In genomic region chr3:83222125-83222524, GRCm38 (mm10) we compare ENCODE assay signal across 9 mouse cellular contexts.
DNase-seq lines count a peak whose midpoint lies in the region; ATAC-seq and TF ChIP-seq lines count a peak whose summit lies in the region.
"Had no signal": no experiment of that assay in that cellular context is flagged by ENCODE, and none has a peak within 500 bp of the region (broad histone marks: within the 10 kb centered on the region; RNA-seq: fewer than 3 reads in every experiment).

No protein-coding gene starts in this region.

- TF ChIP-seq POLR2A in kidney, adult 2 months (IDR thresholded peaks at IDR 0.05; ENCODE audit: low read depth, low read length): no peak

- H3K9me3 ChIP-seq in kidney, embryonic 15.5 days (replicated peaks): no peaks in the 10 kb centered on the region
- H3K9me3 ChIP-seq: hindbrain, embryonic 15.5 days had no signal

- no peaks in the 10 kb centered on the region for H3K27me3 ChIP-seq in kidney, adult 2 months (replicated peaks; ENCODE audit: control insufficient read depth, insufficient read depth, low read length)
- no peaks in the 10 kb centered on the region for H3K27me3 ChIP-seq in kidney, embryonic 15.5 days
- H3K27me3 ChIP-seq: hindbrain, embryonic 15.5 days had no signal

- H3K4me2 ChIP-seq in kidney, embryonic 15.5 days: no peak overlapping the region
- H3K4me2 ChIP-seq: hindbrain, embryonic 15.5 days had no signal

- DNase-seq in kidney, adult 2 months: peak; percentile 18
- peak; percentile 25 for DNase-seq in embryo, embryonic 11 days
- peak; percentile 45 to 64 for DNase-seq in layer of hippocampus, postnatal 14 days (ENCODE audit: low spot score in 2 of 2)
- DNase-seq in right cerebral cortex, postnatal 14 days: peak; percentile 38
- no peak for DNase-seq in testis, postnatal 14 days (ENCODE audit: low spot score)
- no peak for DNase-seq in cerebellum, adult 18-20 months
- no peak for DNase-seq in cerebellum, postnatal 14 days

- H3K9ac ChIP-seq in kidney, embryonic 15.5 days: no peak overlapping the region
- H3K9ac ChIP-seq: hindbrain, embryonic 15.5 days had no signal

- no peaks in the 10 kb centered on the region for H3K36me3 ChIP-seq in kidney, adult 2 months (ENCODE audit: control insufficient read depth, insufficient read depth, low read length)
- no peaks in the 10 kb centered on the region for H3K36me3 ChIP-seq in kidney, embryonic 15.5 days
- H3K36me3 ChIP-seq: hindbrain, embryonic 15.5 days had no signal

- TF ChIP-seq CTCF in kidney, adult 2 months (conservative IDR thresholded peaks at IDR 0.05; ENCODE audit: insufficient read depth, insufficient read length, low read depth, low read length): 0 out of 2 replicates have a peak, but pooled peaks have one; percentile 7

- H3K4me3 ChIP-seq in kidney, adult 2 months (ENCODE audit: insufficient read depth, low read depth, low read length): no peak overlapping the region
- no peak overlapping the region for H3K4me3 ChIP-seq in kidney, embryonic 15.5 days (replicated peaks)
- H3K4me3 ChIP-seq: hindbrain, embryonic 15.5 days had no signal

- no peaks in the 10 kb centered on the region for H3K4me1 ChIP-seq in kidney, adult 2 months (ENCODE audit: control insufficient read depth, insufficient read depth, low read length)
- peaks cover 5% of the 10 kb centered on the region; the same call in 1 of the 2 replicates for H3K4me1 ChIP-seq in kidney, embryonic 15.5 days
- H3K4me1 ChIP-seq: hindbrain, embryonic 15.5 days had no signal

- no peak overlapping the region for H3K27ac ChIP-seq in kidney, adult 2 months (ENCODE audit: insufficient read depth, low read depth, low read length)
- no peak overlapping the region for H3K27ac ChIP-seq in kidney, embryonic 15.5 days
- H3K27ac ChIP-seq: hindbrain, embryonic 15.5 days had no signal

- 41% methylated on average over 5 of the region's 5 CpGs for WGBS in kidney, adult 2 months
- WGBS in kidney, embryonic 15.5 days: 33% methylated on average over 5 of the region's 5 CpGs

- no peak for ATAC-seq in kidney, embryonic 15.5 days (replicated peaks; ENCODE audit: low FRiP score)

Comparison
In these comparisons a context has a peak if more than half of its experiments do, and no peak if none do; other contexts are left out.
1. DNase-seq: peak in kidney, adult 2 months (single experiment), embryo, embryonic 11 days (single experiment), layer of hippocampus, postnatal 14 days (2 of 2) and right cerebral cortex, postnatal 14 days (single experiment); none in testis, postnatal 14 days (single experiment), cerebellum, adult 18-20 months (0 of 2) and cerebellum, postnatal 14 days (0 of 2).